Mouse (Mus musculus) kidney, postnatal 0 days (tissue): ENCODE measurements at regions not wholly inside any gene's neighbourhood (a gene's known extent, or its start where the extent isn't known, plus 50 kb on each side); places are given as distances from the start of the nearest gene placed in this dataset.

ENCODE experiments used
- ATAC-seq: fragments of 200-750 bp; cut with Nextera tagmentation; replicated peaks from 2 replicates; pipeline ENCODE4 v1.8.0; 2017; ENCODE audit warnings: low read depth, moderate number of reproducible peaks, moderate TSS enrichment, moderate library complexity; ENCODE audit not compliant: low FRiP score
- DNase-seq: peaks from one replicate; pipeline ENCODE4 v3.0.0-alpha.2; 2016; ENCODE audit warnings: low spot score
- H3K27ac ChIP-seq: fragments of 300-500 bp; sonication (generic); 2 replicates; pipeline ENCODE4 v1.5.1; 2014; ENCODE audit warnings: mild to moderate bottlenecking
- H3K27me3 ChIP-seq: fragments of 300-500 bp; sonication (generic); 2 replicates; pipeline ENCODE4 v1.6.1; 2014; ENCODE audit warnings: low read length, mixed read lengths; ENCODE audit not compliant: insufficient read depth
- H3K36me3 ChIP-seq: fragments of 300-500 bp; sonication (generic); 2 replicates; pipeline ENCODE4 v1.6.1; 2014; ENCODE audit warnings: low read length, mixed read lengths; ENCODE audit not compliant: insufficient read depth
- H3K4me1 ChIP-seq: fragments of 300-500 bp; sonication (generic); replicated peaks from 2 replicates; pipeline ENCODE4 v1.6.1; 2014; ENCODE audit warnings: antibody characterized with exemption, low read length, mixed read lengths; ENCODE audit not compliant: insufficient read depth
- H3K4me2 ChIP-seq: fragments of 300-500 bp; sonication (generic); 2 replicates; pipeline ENCODE4 v1.6.1; 2014; ENCODE audit warnings: mild to moderate bottlenecking, low read length, moderate library complexity, mixed read lengths
- H3K4me3 ChIP-seq: fragments of 300-500 bp; sonication (generic); replicated peaks from 2 replicates; pipeline ENCODE4 v1.5.1; 2014; ENCODE audit warnings: low read depth, low read length
- H3K9ac ChIP-seq: fragments of 300-500 bp; sonication (generic); 2 replicates; pipeline ENCODE4 v1.6.1; 2014; ENCODE audit warnings: low read depth, low read length
- H3K9me3 ChIP-seq: fragments of 300-500 bp; sonication (generic); replicated peaks from 2 replicates; pipeline ENCODE4 v1.6.1; 2016; ENCODE audit warnings: low read length, inconsistent platforms, mixed read lengths
- CTCF ChIP-seq: IDR thresholded peaks from 2 replicates; pipeline ENCODE4 v1.5.1; 2016; ENCODE audit warnings: antibody characterized with exemption, low read depth, mild to moderate bottlenecking, moderate library complexity
- WGBS: fragments of 180-500 bp; shearing (Covaris S2); extraction: QIAGEN DNeasy Blood & Tissue Kit; methylation state at CpG from one replicate; pipeline ENCODE4 v1.1.7; 2014; 5-methylcytosine and 5-hydroxymethylcytosine counted together

GRCm38 (mm10) chr14:76799741-76800140 lies 236.8 kb upstream of the Ccdc122 start:
- H3K9me3 ChIP-seq: no peaks in the 10 kb centered on the region
- H3K9ac ChIP-seq: no peak overlapping the region
- H3K4me3 ChIP-seq: no peak overlapping the region
- TF ChIP-seq CTCF: no peak
- H3K27ac ChIP-seq: no peak overlapping the region
- no peak for DNase-seq
- WGBS: 71% methylated on average over 6 of the region's 6 CpGs
- no peaks in the 10 kb centered on the region for H3K36me3 ChIP-seq
- ATAC-seq: no peak
- H3K4me2 ChIP-seq: no peak overlapping the region
- H3K27me3 ChIP-seq: no peaks in the 10 kb centered on the region
- H3K4me1 ChIP-seq: no peaks in the 10 kb centered on the region

DNA sequence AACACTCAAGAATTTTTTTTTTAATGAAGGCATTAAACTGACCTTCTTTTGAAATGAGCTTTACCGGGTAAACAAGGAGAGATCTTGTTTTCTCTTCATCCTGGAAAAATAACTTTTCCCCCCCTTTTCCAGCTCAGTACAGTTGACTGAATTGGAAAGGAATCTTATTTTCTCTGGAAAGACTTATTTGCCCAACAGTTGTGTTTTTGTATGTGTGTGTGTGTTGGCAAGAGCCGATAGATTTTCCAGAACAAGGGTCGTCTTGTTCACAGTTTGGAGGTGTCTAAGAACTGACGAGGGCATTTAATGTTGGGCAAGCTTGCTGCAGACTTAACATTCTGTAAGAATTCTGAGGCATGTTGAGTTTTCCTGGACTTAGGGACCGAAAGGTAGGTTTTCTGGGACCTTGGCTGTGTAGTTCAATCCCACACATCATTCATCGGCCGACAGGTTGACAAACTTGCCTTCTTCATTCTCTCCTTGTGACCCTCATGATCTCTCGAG lies 237.6 kb upstream of the Ccdc122 start:
- Histone ChIP-seq H3K9ac (no peak overlapping the region), H3K27me3 (no peaks in the 10 kb centered on the region)

GRCm38 (mm10) chr14:76798488-76798887 lies 238.1 kb upstream of the Ccdc122 start:
- WGBS: 81% methylated on average over 6 of the region's 6 CpGs
- H3K4me1 ChIP-seq: no peaks in the 10 kb centered on the region
- H3K4me2 ChIP-seq: no peak overlapping the region
- no peaks in the 10 kb centered on the region for H3K36me3 ChIP-seq
- H3K9ac ChIP-seq: no peak overlapping the region
- no peak overlapping the region for H3K4me3 ChIP-seq
- no peak overlapping the region for H3K27ac ChIP-seq
- no peak for TF ChIP-seq CTCF
- no peaks in the 10 kb centered on the region for H3K9me3 ChIP-seq
- ATAC-seq (no peak), DNase-seq (no peak)
- no peaks in the 10 kb centered on the region for H3K27me3 ChIP-seq

More for the DNA sequence above, 237.6 kb upstream of the Ccdc122 start:
- ATAC-seq (no peak), DNase-seq (no peak)
- Histone ChIP-seq H3K27ac (no peak overlapping the region), H3K9me3 (no peaks in the 10 kb centered on the region), H3K4me3 (no peak overlapping the region), H3K4me1 (no peaks in the 10 kb centered on the region), H3K4me2 (no peak overlapping the region), H3K36me3 (no peaks in the 10 kb centered on the region)
- 74% methylated on average over 8 of the region's 8 CpGs for WGBS
- TF ChIP-seq CTCF: no peak

- DNase-seq (no peak), ATAC-seq (no peak)
- WGBS: 71% methylated on average over 6 of the region's 6 CpGs
- Histone ChIP-seq H3K9me3 (no peaks in the 10 kb centered on the region), H3K4me3 (no peak overlapping the region), H3K36me3 (no peaks in the 10 kb centered on the region), H3K27ac (no peak overlapping the region), H3K4me2 (no peak overlapping the region), H3K27me3 (no peaks in the 10 kb centered on the region), H3K4me1 (no peaks in the 10 kb centered on the region), H3K9ac (no peak overlapping the region)
- TF ChIP-seq CTCF: no peak
Measured at GRCm38 (mm10) chr14:76797518-76797917, 239.1 kb upstream of the Ccdc122 start.

DNA sequence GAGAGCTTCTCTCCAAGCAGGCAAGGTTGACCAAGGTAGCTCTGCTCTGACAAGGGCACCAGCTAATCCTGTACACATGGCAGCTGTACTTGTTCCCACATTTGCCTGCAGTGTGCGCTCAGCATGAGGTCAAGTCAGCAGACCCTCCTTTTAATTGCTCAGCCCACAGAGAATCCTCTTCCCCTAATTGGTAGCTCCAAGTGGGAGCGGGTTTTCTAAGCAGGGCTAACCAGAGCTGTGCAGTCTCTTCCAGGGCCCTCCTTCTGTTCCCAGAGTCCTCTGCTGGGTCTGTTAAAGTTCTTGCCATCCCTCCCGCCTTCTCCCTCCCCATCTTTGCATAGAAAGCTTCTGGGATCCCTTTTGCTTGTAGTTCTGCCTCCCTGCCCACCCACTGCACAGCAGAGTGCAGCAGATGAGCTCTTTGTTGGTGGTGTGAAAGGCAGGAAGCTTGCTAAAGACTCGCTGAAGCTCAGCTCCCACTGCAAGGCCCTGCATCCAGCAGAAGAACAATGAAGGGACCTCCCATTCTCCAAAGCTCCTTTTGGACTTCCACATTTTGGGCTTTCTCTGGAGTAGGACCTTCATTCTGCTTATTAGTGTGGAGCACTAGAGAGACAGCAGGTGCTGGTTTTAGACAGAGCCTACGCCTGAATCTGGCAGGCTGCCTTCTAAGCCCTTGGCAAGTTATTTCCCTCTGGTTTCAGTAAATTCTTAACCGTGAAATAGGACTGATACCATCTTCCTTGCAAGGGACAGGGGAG lies 235.3 kb upstream of the Serp2 start:
- no peaks in the 10 kb centered on the region for H3K27me3 ChIP-seq
- H3K36me3 ChIP-seq: no peaks in the 10 kb centered on the region
- 41% methylated on average over 6 of the region's 6 CpGs for WGBS
- DNase-seq: no peak
- H3K27ac ChIP-seq: no peak overlapping the region
- no peak overlapping the region for H3K9ac ChIP-seq
- H3K9me3 ChIP-seq: no peaks in the 10 kb centered on the region
- H3K4me2 ChIP-seq: no peak overlapping the region
- ATAC-seq: no peak
- peaks cover 10% of the 10 kb centered on the region; the same call in 1 of the 2 replicates for H3K4me1 ChIP-seq
- no peak overlapping the region for H3K4me3 ChIP-seq
- TF ChIP-seq CTCF: no peak

DNA sequence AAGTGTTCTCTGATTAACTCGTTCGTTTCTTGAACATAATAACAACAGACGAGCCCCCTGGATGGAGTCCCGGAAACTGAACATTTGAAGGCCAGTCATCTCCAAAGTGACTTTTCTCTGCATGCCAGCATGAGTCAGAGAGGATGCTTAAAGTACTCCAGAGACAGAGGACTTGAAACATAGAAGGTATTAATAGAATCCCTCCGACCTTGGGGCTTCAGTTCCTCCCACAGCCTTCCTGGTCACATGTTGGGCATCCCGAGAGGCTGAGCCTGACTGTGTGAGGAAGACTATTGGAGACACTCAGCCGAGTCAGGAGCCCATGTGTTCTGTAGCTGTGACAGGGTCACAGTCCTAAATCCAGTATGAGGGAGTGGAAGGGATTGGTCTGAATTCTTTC lies 232.7 kb upstream of the Serp2 start:
- no peak overlapping the region for H3K9ac ChIP-seq
- no peak overlapping the region for H3K4me2 ChIP-seq
- no peak for ATAC-seq
- H3K4me1 ChIP-seq: peaks cover 10% of the 10 kb centered on the region; the same call in 1 of the 2 replicates
- H3K27ac ChIP-seq: no peak overlapping the region
- H3K27me3 ChIP-seq: no peaks in the 10 kb centered on the region
- TF ChIP-seq CTCF: no peak
- H3K36me3 ChIP-seq: no peaks in the 10 kb centered on the region
- no peak for DNase-seq
- no peak overlapping the region for H3K4me3 ChIP-seq
- 39% methylated on average over 7 of the region's 7 CpGs for WGBS
- H3K9me3 ChIP-seq: no peaks in the 10 kb centered on the region
